Mouse (Mus musculus) central nervous system, embryonic 14 days (tissue): ENCODE results near the gene Rab33a. TPM values are rescaled to one million over a fixed set of nuclear protein-coding genes. Genes with fewer than 3 reads are reported as not detected.

Source experiments
- polyA plus RNA-seq: library from polyadenylated mRNA; depleted of rRNA; stranded (reverse); fragments of >200 nt; gene quantifications from 2 replicates; pipeline ENCODE4 v1.2.3, GENCODE M21; 2012; rRNA removed

Gene Rab33a
- polyA plus RNA-seq: 71.4 and 83.6 TPM in 2 replicates

GRCm38 (mm10) chrX:48518808-48519548, at the start of gene Rab33a:
Gene Rab33a, plus strand, starts transcription at chrX:48519285.

GRCm38 (mm10) chrX:48513166-48513807, 5.8 kb upstream of the Rab33a start, which contains the start of gene Aifm1:
Gene Aifm1, minus strand, starts transcription at chrX:48513563.

Other genes starting within 250 kb of the Rab33a start
- 7.8 and 8.4 TPM in 2 replicates for gene Bcorl1, start 177.9 kb upstream of the Rab33a start, polyA plus RNA-seq
- gene Elf4, start 56.2 kb upstream of the Rab33a start, polyA plus RNA-seq: 2.8 and 5.9 TPM in 2 replicates
- 37.9 and 41.1 TPM in 2 replicates for gene Aifm1, start 5.7 kb upstream of the Rab33a start, polyA plus RNA-seq
- gene Zfp280c, start 75.2 kb downstream of the Rab33a start, polyA plus RNA-seq: 38.5 and 39.7 TPM in 2 replicates
- 28.0 and 32.4 TPM in 2 replicates for gene Slc25a14, start 104.1 kb downstream of the Rab33a start, polyA plus RNA-seq
- gene Gpr119, start 155.2 kb downstream of the Rab33a start, polyA plus RNA-seq: 0.05 TPM in 1 of 2 replicates, not detected in the other
- gene Rbmx2, start 175.7 kb downstream of the Rab33a start, polyA plus RNA-seq: 14.4 and 16.8 TPM in 2 replicates